Mouse (Mus musculus): Measurements from ENCODE around the gene Orm1.

DNA sequence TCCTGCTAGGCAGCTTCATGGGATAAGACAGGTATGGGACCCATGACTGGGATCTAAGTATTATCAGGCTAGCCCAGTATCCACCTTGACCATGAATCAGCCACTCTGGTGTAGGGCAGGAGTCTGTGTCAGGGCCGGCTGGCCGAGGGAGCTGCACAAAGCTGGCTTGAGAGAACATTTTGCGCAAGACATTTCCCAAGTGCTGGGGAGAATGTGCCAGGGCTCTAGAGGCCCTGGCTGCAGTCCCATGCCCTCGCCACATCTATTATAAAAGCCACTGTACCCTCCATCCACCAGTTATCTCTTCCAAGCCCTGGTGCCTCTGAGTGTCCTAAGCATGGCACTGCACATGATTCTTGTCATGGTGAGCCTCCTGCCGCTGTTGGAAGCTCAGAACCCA lies 17.8 kb downstream of the Orm1 start, which contains the start of gene Orm2:
- no peak for TF ChIP-seq EP300 (IDR thresholded peaks at IDR 0.05)
- TF ChIP-seq CTCF (IDR thresholded peaks at IDR 0.05) = no peak
